Mouse (Mus musculus) MEL-GATA-1-ER (cell line): Measurements from ENCODE around the gene Prkca.

Source experiments
- DNase-seq: peaks from one replicate; pipeline ENCODE4 v3.0.0-alpha.2; 2012; ENCODE audit warnings: low read depth; ENCODE audit errors: extremely low read depth

The Prkca gene

GRCm38 (mm10) chr11:108071230-108071629, 272.5 kb downstream of the Prkca start:
- DNase-seq = no peak

GRCm38 (mm10) chr11:108070038-108070437, 273.7 kb downstream of the Prkca start:
- DNase-seq = no peak

- no peak for DNase-seq
These were observed 275.3 kb downstream of the Prkca start for GRCm38 (mm10) chr11:108068430-108068829.

GRCm38 (mm10) chr11:108067161-108067560, 276.6 kb downstream of the Prkca start:
- DNase-seq = no peak

GRCm38 (mm10) chr11:108064401-108064800, 279.3 kb downstream of the Prkca start:
- DNase-seq = no peak

GRCm38 (mm10) chr11:108063096-108063495, 280.6 kb downstream of the Prkca start:
- no peak for DNase-seq

- DNase-seq = no peak
These were observed 281.9 kb downstream of the Prkca start for GRCm38 (mm10) chr11:108061571-108062479.

- no peak for DNase-seq
These were observed 286.6 kb downstream of the Prkca start for GRCm38 (mm10) chr11:108057138-108057537.

- no peak for DNase-seq
These were observed 289.1 kb downstream of the Prkca start for GRCm38 (mm10) chr11:108054647-108055046.

- DNase-seq = no peak
These were observed 290.0 kb downstream of the Prkca start for GRCm38 (mm10) chr11:108053746-108054145.

GRCm38 (mm10) chr11:108041669-108042068, 302.1 kb downstream of the Prkca start:
- DNase-seq = no peak

- no peak for DNase-seq
These were observed 302.9 kb downstream of the Prkca start for GRCm38 (mm10) chr11:108040823-108041222.

- no peak for DNase-seq
These were observed 304.0 kb downstream of the Prkca start for GRCm38 (mm10) chr11:108039761-108040160.

GRCm38 (mm10) chr11:108038989-108039388, 304.7 kb downstream of the Prkca start:
- no peak for DNase-seq

- DNase-seq = no peak
These were observed 307.4 kb downstream of the Prkca start for GRCm38 (mm10) chr11:108036339-108036738.

GRCm38 (mm10) chr11:108035761-108036160, 308.0 kb downstream of the Prkca start:
- DNase-seq = no peak

GRCm38 (mm10) chr11:108034376-108034775, 309.4 kb downstream of the Prkca start:
- no peak for DNase-seq

GRCm38 (mm10) chr11:108032568-108032967, 311.2 kb downstream of the Prkca start:
- DNase-seq = no peak

- DNase-seq = no peak
These were observed 312.6 kb downstream of the Prkca start for GRCm38 (mm10) chr11:108030956-108031604.

GRCm38 (mm10) chr11:108029321-108029720, 314.4 kb downstream of the Prkca start:
- no peak for DNase-seq

GRCm38 (mm10) chr11:108028398-108028797, 315.3 kb downstream of the Prkca start:
- DNase-seq = peak; percentile 36

GRCm38 (mm10) chr11:108025726-108026425, 317.9 kb downstream of the Prkca start:
- no peak for DNase-seq
